Mouse (Mus musculus): ENCODE results near the gene Dgkg.

- TF ChIP-seq CTCF (IDR thresholded peaks at IDR 0.05; ENCODE audit: low read depth, low read length), result no peak
- TF ChIP-seq POLR2AphosphoS5 (IDR thresholded peaks at IDR 0.05; ENCODE audit: insufficient replicate concordance, low read depth, low read length), result no peak
These were observed 17.1 kb upstream of the Dgkg start for GRCm38 (mm10) chr16:22674164-22674563.

All from G1E (cell line).